Mouse (Mus musculus): Measurements from ENCODE around the gene Ganc.

The Ganc gene

DNA sequence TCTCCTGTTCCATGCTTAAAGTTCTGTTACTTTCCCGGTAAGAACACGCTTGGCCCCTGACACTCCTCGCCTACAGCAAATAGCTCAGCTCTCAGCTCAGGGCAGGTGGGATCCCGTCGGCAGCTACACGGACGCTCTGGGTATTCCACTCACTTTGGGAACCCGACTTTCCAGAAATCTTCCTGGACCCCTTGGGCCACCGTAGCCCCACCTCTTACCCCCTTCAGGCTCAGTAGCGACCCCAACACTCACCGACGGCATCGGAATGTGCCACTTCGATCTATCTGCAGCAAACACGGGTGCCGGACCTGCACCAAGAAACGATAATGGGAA is at the start of gene Ganc:
Ganc (plus strand) TSS at position 244 of the 333 bp plus-strand sequence.
- DNase-seq (ENCODE audit: low spot score in 2 of 2) = no peak

GRCm38 (mm10) chr2:120360425-120360824 is 43.3 kb upstream of the Ganc start:
- no peak for DNase-seq (ENCODE audit: low spot score in 2 of 2)

- DNase-seq (ENCODE audit: low spot score in 2 of 2) = no peak
Measured at GRCm38 (mm10) chr2:120366501-120366900, 37.2 kb upstream of the Ganc start.

- no peak for DNase-seq (ENCODE audit: low spot score in 2 of 2)
Measured at GRCm38 (mm10) chr2:120367416-120368207, 36.1 kb upstream of the Ganc start.

DNA sequence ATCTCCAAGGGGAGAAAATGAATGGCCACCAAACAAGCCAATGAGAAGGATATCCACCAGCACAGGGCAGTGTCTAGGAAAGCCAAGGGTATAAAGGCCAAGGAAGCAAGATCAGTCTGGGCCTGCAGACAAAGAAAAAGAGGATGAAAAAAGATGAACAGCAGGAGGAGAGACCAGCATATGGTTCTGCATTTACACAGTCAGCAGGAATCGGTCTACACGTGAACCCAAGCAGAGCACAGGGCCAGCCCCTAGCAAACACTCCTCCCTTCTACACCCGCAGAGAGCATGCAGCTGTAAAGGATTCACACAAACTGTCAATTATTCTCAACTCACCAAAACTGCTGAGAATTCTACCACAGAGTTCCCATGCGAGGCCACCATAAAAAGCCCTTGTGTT is 29.8 kb upstream of the Ganc start:
- no peak for DNase-seq (ENCODE audit: low spot score in 2 of 2)

DNA sequence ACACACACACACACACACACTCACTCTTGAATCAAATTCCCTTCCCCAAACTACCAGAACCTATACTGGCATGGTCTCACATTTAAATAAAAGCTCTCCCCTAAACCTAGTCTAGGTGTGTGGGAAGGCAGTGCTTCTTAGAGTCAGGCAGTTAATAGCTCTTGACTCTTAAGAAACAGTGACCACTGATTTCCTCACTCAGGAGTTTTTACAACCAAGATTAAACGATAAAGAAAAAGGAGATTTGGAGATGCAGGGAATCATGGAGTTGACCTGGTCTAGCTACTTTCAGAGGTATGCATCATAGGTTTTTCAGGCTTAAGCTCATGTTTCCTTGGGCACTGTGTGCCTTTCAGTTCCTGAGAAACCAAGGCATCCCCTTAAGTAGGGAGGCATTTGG is 17.4 kb upstream of the Ganc start:
- no peak for DNase-seq (ENCODE audit: low spot score in 2 of 2)

DNA sequence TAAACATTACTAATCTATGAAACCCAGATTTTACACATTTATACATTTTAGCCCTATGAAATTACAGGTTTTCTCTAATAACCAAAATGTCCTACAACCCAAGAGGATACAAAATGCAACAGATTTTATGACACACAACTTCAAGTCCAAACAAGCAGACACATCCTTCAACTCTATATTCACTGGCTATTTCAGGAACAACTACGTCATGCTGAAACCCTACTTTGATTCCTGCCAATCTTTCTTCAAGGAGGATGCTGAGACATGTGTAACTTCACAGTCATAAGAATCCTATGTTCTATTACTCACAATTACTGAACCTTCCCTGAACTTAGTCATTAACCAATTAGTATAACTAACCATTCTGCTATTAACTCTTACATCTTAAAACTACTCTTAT is 16.4 kb upstream of the Ganc start:
- DNase-seq (ENCODE audit: low spot score in 2 of 2) = no peak

GRCm38 (mm10) chr2:120389376-120389775 is 14.3 kb upstream of the Ganc start:
- no peak for DNase-seq (ENCODE audit: low spot score in 2 of 2)

DNA sequence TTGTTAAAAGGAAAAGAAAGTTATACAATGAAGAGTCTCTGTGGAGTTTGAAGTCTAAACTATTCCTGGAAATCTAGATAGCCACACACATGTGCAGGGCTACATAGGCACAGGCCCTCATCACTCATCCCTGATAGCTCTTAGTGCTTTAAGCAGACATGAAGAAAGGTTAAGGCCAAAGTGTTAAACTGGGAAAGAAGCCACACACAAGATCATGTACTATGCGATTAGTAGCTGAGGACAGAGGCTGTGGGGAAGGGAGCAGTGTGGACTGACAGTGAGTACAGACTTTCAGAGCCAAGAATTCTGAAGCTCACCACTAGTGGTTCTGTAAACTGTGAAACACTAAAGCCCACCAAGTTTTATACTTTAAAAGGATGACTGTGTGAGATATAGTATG is 12.8 kb upstream of the Ganc start:
- DNase-seq (ENCODE audit: low spot score in 2 of 2) = no peak

GRCm38 (mm10) chr2:120392406-120392805 is 11.3 kb upstream of the Ganc start:
- no peak for DNase-seq (ENCODE audit: low spot score in 2 of 2)

- no peak for DNase-seq (ENCODE audit: low spot score in 2 of 2)
Measured at GRCm38 (mm10) chr2:120397951-120398350, 5.7 kb upstream of the Ganc start.

DNA sequence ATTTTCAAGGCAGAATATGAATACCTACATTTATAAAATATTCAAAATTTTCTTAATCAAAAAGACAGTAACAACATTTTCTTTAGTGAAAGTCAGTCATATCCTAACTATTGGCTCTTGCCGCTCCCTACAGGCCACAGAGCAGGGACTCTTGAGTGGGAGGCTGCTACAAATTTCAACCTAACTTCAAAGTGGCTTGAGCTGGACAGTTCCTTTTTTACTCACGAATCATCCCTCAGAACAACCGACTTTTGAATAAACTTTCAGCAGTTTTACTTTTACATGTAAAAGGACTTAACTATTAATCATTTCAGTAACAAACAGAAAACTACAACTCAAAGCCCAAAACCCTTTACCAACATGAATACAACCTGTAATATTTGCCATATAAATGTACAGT is 883 bp upstream of the Ganc start:
- no peak for DNase-seq (ENCODE audit: low spot score in 2 of 2)

DNA sequence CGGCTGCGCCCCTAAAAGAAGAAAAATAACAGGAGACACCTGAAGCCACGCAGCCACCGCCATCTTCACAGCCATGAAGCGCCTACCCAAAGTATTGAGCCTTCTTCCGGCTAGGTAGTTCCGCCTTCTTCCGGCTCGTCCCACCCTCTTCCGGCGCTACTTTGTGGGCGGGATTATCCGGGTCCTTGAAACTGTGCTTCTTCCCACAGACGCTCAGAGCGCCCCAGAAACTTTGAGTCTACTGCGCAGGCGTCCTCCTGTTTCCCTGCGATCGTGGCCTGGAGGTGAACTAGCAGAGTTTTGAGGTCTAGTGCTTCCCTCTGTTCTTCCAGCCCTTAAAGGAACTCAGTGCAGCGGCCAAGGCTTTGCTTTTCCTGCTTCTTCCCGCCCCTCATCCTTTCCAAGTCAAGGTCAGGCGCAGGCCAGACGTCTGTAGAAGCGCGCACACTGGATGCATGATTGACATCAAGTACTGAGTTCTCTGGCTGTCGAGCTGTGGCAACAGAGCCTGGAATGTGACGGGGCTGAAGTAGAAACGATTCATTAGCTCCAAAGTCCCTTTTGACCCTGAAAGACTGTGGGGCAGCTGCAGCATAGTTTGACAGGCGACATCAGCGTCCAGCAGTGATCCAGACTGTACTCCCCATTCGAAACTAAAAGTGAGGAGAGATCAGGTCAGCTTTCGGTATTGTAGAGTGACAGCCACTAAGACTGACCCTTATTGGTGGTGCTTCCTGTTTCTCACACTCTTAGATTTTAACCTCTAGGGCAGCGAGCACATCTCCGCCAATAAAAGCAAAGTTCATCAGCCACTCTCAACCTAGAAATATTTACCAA is 508 bp downstream of the Ganc start, which contains the start of gene Tmem87a:
Tmem87a (minus strand) TSS at position 128 of the 837 bp plus-strand sequence.
- DNase-seq (ENCODE audit: low spot score in 2 of 2) = peak; percentile 85 to 91

- peak in 1 of 2 experiments; percentile 5 for DNase-seq (ENCODE audit: low spot score in 2 of 2)
Measured at GRCm38 (mm10) chr2:120404823-120405765, 1.4 kb downstream of the Ganc start.

DNA sequence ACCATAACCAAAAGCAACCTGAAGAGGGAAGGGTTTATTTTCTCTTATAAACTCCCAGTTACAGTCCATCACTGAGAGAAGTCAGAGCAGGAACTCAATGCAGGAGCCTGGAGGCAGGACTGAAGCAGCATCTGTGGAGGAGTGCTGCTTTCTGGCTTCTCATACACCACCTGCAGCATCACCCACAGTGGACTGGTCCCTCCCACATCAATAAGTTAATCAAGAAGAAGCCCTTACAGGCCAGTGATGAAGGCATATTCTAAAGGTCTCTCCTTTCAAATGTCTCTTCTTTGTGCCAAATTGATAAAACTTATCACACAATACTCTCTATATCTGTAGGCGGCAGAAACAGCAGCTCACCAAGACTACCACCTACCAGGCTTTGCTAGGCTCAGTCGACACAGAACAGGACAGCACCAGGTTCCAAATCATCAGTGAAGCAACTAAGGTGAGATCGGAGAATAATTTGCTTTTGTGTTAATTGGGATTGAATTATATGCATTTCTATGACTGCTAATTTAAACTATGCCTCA is 7.5 kb downstream of the Ganc start:
- no peak for DNase-seq (ENCODE audit: low spot score in 2 of 2)

DNA sequence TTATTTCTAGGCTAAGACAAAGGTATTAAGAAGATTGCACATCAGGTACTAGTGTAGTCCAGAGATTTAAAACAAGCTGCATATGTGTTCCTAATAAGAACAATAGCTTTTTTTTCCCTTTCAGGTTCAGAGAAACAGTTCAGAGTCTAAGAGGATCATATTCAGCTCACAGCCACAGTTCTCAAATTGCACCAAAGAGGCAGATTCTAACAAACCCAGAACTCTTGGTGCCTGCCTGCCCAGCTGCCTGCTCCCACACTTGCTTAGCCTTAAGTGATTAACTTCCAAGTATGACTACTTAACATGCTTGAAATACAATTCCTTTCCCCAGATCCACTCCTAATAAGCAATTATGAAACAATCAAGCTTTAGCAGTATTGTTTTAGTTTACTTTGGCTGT is 10.4 kb downstream of the Ganc start:
- DNase-seq (ENCODE audit: low spot score in 2 of 2) = no peak

DNA sequence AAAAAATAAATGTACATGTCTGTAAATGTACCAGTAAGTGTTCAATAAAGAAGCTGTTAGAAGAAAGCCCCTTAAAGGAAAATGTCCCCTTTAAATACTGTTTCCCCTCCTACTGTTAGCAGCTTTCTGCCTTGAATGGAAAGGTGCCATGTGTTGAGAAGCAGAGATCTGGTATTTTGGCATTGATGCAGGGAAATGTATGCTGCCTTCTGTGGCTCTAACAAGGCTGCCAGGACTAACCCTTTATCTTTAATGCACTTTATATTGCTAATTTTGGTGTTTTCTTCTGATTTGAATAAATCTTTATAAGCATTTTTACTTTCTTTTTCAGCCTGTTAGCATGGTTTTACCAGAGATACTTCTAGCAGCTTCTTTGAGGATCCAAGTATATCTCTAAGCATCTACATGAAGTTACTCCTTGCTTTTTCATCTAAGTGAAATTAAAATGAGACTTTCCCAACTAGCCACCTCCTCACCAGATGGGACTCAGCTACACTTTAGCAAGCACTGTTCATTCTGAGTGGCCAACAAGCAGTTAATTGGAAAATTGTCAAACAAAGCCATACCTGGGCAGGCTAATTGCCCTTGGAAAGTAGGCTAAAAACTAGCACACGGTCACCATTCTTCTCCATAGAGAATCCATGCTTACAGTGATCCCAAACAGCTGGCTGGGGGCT is 11.2 kb downstream of the Ganc start:
- DNase-seq (ENCODE audit: low spot score in 2 of 2) = no peak

- no peak for DNase-seq (ENCODE audit: low spot score in 2 of 2)
Measured at GRCm38 (mm10) chr2:120424386-120424785, 20.7 kb downstream of the Ganc start.

DNA sequence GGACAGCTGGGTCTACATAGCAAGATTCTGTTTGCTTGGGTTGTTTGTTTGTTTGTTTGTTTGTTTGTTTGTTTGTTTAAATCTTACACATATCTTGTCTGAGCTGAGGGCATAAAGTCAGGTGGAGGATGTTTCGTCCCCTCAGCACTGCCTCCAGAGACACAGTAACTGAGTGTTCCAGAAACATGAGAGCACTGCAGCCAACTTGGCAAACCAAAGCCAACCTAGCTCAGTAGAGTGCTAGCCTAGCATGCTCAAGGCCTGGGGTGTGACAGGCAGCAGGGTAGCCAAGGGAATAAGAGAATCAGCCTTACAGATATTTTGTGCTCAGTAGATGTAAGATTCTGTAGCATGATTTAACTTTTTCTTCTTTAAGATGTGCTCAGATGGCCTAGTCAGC is 40.8 kb downstream of the Ganc start:
- no peak for DNase-seq (ENCODE audit: low spot score in 2 of 2)

DNA sequence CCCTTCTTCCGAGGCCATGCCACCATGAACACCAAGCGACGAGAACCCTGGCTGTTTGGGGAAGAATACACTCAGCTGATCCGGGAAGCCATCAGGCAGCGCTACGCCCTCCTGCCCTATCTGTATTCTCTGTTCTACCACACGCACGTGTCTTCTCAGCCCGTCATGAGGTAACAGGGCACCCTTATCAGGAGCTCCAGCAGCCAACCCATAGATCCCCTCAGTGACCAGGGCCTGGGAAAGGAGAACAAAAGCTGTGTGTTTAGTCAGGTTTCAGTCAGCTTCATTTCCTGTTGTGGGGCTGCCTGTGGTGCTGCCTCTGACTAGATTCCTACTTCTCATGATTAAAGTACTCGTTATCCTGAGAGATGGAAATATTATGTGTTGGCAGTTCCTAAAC is 42.7 kb downstream of the Ganc start:
- no peak for DNase-seq (ENCODE audit: low spot score in 2 of 2)

DNA sequence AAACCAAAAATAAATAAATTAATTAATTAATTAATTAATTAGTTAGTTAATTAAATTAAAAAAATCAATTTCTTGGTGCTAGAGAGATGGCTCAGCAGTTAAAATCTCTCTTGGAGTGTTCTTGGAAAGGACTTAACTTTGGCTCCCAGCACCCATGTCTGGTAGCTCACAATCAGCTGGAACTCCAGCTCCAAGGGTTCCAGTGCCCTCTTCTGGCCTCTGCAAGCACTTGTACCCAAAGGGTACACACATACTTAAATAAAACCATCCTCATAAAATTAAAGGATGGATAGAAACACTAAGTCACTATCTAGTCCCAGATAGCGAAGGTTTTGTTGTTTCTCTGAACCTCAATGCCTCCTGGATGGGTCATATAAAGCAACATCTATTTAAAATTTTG is 43.6 kb downstream of the Ganc start:
- no peak for DNase-seq (ENCODE audit: low spot score in 2 of 2)
